Mouse (Mus musculus) hindlimb bud, embryonic 11.5 days (tissue): ENCODE measurements around the gene Ush1g.
A peak's percentile ranks its signal among the peaks of the same experiment; 100 is the strongest.

Experiments used
- DNase-seq: peaks from one replicate; pipeline ENCODE4 v3.0.0-alpha.2; 2012; ENCODE audit warnings: low read depth, low spot score; ENCODE audit errors: extremely low spot score

The Ush1g gene

GRCm38 (mm10) chr11:115290314-115290713 lies 31.5 kb downstream of the Ush1g start:
- DNase-seq = no peak

DNA sequence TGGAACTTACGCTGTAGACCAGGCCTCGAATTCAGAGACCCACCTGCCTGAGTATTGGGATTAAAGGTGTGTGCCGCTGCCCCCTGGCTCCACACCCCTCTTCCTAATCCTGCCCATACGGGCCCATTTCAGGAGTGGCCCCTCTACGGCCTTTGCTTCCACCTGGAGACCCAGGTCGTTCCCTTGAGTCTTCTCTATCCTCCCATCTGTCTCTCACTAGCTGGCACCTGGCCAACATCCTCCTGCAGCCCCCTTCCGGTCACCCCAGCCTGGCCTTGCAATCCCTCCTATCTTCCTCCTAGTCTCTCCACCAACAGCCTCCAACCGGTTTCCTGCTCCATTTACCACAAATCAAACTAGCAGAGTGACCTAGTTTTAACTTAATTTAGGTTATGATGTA lies 32.0 kb downstream of the Ush1g start:
- DNase-seq = no peak

- DNase-seq = no peak
Measured at GRCm38 (mm10) chr11:115288305-115288704, 33.5 kb downstream of the Ush1g start.

DNA sequence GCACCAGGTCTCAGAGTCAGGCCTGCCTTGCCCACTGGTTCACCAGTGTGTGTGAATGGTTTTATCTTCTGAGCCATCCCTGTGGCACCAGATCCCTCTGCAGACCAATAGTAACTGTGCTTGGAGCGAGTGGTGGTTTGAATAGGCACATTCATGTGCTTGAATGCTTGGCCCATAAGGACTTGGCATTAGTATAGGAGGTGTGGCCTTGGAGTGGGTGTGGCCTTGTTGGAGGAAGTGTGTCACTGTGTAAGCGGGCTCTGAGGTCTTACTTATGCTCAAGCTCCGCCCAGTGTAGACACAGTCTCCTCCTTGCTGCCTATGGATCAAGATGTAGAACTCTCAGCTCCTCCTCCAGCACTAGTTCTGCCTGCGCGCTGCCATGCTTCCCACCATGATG lies 34.5 kb downstream of the Ush1g start:
- DNase-seq = no peak

DNA sequence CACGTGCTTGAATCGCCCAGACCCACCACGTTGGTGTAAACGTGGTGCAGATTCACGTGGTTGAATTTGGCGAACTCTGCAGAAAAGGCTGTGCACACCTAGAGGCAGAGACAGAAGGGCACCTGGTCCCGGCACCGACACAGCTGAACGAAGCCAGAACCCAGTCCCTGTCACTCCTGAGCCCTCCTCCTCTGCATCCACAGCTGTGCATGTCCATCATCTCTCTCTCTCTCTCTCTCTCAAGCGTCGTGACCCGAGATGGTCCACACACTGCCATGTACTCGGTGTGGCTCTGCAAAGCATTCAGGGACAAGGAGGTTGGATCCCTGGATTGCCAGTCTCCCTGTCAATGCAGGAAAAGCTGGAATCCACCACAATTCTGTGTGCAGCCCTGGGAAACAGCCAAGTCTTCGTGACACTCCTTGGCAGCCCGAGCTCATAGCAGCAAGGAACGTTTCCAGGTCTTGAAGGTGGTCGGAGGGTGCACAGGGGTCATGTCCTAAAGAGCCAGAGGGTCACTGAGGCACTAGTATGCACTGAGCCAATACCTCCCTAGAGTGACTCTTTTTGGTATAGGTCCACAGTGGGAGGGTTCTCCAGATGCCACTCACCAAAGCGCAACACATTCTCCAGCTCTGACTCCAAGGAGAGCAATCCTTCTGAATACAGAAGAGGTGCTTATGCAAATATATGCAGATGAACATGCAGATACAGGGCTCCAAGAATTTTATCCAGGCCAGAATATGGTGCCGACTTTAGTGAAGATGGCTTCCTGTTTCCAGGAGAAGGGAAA lies 35.4 kb downstream of the Ush1g start:
- no peak for DNase-seq

- DNase-seq = no peak
Measured at GRCm38 (mm10) chr11:115285282-115285681, 36.6 kb downstream of the Ush1g start.

GRCm38 (mm10) chr11:115283891-115284620 lies 37.8 kb downstream of the Ush1g start:
- DNase-seq = no peak

- no peak for DNase-seq
Measured at GRCm38 (mm10) chr11:115283486-115283765, 38.4 kb downstream of the Ush1g start.

DNA sequence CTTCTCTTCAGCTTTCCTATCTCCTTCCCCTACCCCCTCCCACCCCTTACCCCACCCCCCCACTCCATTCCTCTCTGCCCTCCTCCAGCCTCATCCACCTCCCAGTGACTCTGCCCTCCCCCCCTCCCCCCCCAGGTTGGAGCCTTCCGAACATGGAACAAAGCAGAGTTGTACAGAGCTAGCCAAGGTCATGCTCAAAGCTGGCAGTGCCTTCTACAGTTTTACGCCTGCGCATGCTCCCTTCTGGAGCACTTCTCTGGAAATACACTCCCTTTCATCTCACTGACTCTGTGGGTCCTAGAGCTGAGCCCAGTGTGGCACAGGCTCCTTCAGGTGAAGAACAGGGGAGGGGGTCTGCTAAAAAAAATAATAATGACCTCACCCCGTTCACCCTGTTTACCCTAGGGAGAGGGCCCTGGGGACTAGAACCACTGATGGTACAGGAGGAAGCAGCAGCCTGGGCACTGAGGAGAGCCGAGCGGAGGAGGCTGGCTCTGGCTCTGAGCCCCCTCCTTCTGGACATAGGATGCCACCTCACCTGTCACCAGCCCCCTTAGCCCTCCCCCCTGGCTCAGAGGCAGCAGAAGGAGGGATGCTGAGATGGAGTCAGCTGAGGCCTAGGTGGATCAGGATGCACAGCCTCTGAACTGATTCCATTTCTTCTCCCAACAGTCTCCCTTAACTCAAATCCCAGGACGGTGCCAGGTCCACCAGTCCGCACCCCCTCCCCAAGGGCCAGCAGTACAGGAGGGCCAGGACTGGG lies 38.9 kb downstream of the Ush1g start:
- no peak for DNase-seq

- no peak for DNase-seq
Measured at GRCm38 (mm10) chr11:115282295-115282694, 39.5 kb downstream of the Ush1g start.

DNA sequence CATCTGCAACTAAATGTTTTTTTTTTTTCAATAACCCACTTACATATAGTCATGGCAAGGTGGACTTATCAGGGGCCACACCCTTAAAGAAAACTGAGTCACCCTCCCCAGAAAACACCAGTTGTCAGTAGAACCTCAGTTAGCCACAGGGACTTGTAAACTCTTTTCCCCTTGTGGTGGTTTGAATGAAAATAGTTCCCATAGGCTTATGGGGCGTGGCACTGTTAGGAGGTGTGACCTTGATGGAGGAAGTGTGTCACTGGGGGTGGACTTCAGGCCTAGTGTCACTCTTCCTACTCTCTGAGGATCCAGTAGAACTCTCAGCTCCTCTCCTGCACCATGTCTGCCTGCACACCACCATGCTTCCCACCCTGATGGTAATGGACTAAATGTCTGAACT lies 42.1 kb downstream of the Ush1g start:
- no peak for DNase-seq

- DNase-seq = no peak
Measured at GRCm38 (mm10) chr11:115278176-115278575, 43.7 kb downstream of the Ush1g start.

DNA sequence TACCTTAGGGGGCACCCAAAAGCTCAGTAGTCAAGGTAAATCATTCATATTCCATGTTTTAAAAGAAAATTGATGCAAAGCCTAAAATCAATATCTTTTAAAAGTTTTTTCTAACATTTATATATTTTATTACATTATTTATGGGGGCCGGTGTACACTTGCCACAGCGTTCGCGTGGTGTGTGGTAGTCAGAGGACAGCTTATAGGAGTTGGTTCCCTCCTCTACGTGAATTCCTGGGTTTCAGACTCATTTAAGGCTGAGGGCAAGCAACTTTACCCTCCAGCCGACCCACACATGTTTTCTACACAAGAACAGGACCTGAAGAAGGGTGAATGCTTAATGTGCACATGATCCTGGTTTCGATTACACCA lies 44.3 kb downstream of the Ush1g start:
- DNase-seq = no peak

DNA sequence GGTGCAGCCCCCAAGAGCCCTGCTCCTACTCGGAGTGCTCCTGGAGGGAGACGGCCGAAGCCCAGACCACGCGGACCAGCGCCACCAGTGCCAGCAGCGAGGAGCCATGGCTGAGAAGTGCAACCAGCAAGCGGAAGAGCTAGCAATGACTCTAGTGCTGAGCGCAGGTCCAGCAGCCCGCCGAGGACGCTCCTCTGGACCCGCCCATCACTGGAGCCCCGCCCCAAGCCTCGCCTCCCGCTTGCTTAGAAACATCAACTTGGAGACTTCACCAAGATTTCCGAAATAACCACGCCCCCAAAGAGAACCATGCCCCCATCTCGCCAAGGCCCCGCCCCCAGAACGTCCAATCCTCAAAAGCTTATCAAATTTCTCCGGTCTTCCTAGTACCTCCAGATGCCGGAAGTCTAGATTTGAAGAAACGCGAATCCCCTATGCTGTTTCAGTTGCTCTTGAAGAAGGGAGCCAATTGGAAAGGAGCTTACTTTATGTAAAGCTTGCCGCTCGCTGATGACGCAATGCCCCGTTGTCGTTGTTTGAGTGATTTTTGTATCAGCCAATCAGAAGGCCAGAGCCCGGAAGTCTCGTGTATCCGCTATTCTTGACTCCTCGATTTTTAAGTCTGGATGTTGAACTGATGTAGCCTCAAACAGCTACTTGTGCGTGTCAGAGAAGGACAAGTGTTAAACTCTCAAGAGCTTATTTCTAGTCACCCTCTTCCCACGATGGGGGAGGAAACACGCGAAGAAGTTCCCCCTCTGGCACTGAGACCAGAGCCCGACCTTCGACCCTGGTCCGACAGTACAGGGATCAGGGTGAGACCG lies 44.8 kb downstream of the Ush1g start, which contains the start of gene Fdxr:
Gene Fdxr, minus strand, starts transcription at position 271 of the 824 bp plus-strand sequence.
- DNase-seq = peak; percentile 100

- DNase-seq = no peak
Measured at GRCm38 (mm10) chr11:115275954-115276353, 45.9 kb downstream of the Ush1g start.

DNA sequence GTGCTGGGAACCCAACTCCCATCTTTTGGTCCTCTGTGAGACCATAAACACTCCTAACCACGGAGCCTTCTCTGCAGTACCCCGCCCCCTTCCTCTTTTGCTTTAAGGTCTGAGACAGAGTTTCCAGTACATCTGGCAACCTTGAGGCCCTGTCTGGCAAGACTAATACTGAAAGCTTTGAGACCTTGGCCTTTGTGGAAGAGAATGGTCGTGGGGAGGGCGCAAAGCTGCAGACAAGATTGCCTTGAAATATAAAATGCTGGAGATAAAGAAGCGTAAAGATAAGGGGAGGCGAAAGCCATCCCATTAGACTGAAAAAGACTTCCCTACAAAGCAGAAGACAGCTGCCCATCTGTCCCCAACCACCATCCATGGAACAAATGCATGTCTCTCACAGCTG lies 46.3 kb downstream of the Ush1g start:
- DNase-seq = no peak

- DNase-seq = no peak
Measured at GRCm38 (mm10) chr11:115274771-115275170, 47.1 kb downstream of the Ush1g start.

- no peak for DNase-seq
Measured at GRCm38 (mm10) chr11:115274178-115274577, 47.7 kb downstream of the Ush1g start.

DNA sequence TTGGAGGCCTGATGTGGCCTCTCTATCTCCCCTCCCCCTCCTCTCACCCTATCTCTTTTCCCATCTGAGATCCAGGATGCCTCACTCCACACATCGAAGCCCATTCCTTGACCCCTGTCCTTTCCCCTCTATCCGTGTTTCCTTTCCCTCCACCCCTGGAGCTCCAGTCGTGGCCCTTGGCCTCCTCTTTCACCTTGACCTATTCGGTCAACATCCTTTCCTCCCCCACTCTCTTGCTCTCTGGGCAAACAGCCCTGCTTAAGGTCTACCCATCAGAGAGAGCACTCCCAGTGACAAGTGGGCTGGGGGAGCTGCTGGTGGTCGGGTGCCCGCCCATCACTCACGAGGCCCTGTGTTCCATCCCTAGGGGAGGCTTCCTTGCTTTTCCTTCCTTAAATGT lies 48.1 kb downstream of the Ush1g start:
- no peak for DNase-seq

DNA sequence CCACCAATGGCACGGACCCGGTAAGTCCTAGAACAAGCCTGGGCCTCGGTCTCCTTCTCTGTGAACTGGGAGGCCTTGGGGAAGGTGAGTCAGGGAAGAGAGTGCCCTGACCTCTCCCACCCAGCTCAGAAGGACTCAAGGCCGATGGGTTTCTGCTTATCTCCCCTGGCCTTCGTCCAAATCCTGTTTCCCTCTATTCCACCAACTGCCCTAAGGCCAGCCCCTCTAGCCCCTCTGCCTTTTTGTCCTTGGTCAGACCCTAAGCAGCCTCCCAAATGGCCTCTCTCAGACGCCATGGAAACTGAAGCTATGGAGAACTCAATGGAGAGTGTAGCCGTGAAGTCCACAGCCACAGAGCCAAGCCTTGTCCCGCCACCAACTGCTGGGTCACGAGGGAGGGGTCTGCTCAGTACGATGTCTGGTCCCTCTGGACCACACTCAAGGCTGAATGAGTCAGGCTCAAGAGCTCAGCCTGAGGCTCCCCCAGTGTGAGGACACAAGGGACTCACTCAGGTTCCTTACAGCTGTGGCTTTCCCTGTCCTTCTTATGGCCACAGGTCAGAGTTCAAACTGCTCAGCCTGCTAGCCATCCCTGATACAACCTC lies 48.8 kb downstream of the Ush1g start:
- DNase-seq = no peak

DNA sequence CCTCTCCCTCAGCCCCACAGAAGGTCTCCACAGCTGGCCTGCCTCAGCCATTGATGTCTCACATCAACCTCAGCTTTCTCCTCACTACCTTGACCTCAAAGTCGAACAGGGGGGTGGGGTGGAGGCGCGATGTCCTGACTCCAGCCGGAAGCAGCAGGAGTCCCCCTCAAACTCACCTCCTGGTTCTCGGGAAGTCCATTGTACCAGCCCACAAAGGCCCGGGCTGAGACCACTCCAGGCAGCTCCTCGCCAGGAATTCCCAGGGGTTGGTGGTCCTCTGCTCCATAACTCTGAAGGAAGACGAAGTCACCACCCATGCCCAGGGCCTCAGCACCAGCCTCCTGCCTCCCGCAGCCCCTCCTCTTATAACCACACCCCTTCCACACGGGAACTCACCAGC lies 50.4 kb downstream of the Ush1g start:
- no peak for DNase-seq
